Mouse (Mus musculus) embryo, embryonic 10 days (tissue): ENCODE data around the gene Rab35.
A peak's percentile ranks its signal among the peaks of the same experiment; 100 is the strongest.

Source experiments
- DNase-seq: peaks from one replicate; pipeline ENCODE4 v3.0.0-alpha.2; 2015; ENCODE audit warnings: low spot score

Rab35 gene

GRCm38 (mm10) chr5:115649699-115650098, 18.0 kb downstream of the Rab35 start:
- DNase-seq = no peak

GRCm38 (mm10) chr5:115650885-115651284, 19.2 kb downstream of the Rab35 start:
- DNase-seq = no peak

- DNase-seq = no peak
Measured at GRCm38 (mm10) chr5:115651821-115652220, 20.1 kb downstream of the Rab35 start.

- peak; percentile 99 for DNase-seq
Measured at GRCm38 (mm10) chr5:115652681-115653575, 21.2 kb downstream of the Rab35 start.

- no peak for DNase-seq
Measured at GRCm38 (mm10) chr5:115653776-115654175, 22.1 kb downstream of the Rab35 start.

- DNase-seq = no peak
Measured at GRCm38 (mm10) chr5:115656677-115657076, 25.0 kb downstream of the Rab35 start.

- DNase-seq = no peak
Measured at GRCm38 (mm10) chr5:115657234-115657633, 25.5 kb downstream of the Rab35 start.

- DNase-seq = no peak
Measured at GRCm38 (mm10) chr5:115658352-115658751, 26.6 kb downstream of the Rab35 start.

GRCm38 (mm10) chr5:115662658-115663057, 30.9 kb downstream of the Rab35 start:
- DNase-seq = no peak

GRCm38 (mm10) chr5:115666366-115667065, 34.8 kb downstream of the Rab35 start:
- DNase-seq = no peak

GRCm38 (mm10) chr5:115667210-115667609, 35.5 kb downstream of the Rab35 start:
- DNase-seq = no peak

- DNase-seq = peak; percentile 44
Measured at GRCm38 (mm10) chr5:115667894-115668293, 36.2 kb downstream of the Rab35 start.

GRCm38 (mm10) chr5:115668986-115669385, 37.3 kb downstream of the Rab35 start:
- no peak for DNase-seq

GRCm38 (mm10) chr5:115669974-115670373, 38.3 kb downstream of the Rab35 start:
- no peak for DNase-seq

GRCm38 (mm10) chr5:115670406-115670805, 38.7 kb downstream of the Rab35 start:
- DNase-seq = no peak

- DNase-seq = no peak
Measured at GRCm38 (mm10) chr5:115671846-115672245, 40.1 kb downstream of the Rab35 start.

- DNase-seq = no peak
Measured at GRCm38 (mm10) chr5:115685126-115685525, 53.4 kb downstream of the Rab35 start.

- no peak for DNase-seq
Measured at GRCm38 (mm10) chr5:115686716-115687115, 55.0 kb downstream of the Rab35 start.

- DNase-seq = no peak
Measured at GRCm38 (mm10) chr5:115693271-115693670, 61.6 kb downstream of the Rab35 start.

GRCm38 (mm10) chr5:115695191-115695770, 63.6 kb downstream of the Rab35 start:
- DNase-seq = no peak

- DNase-seq = no peak
Measured at GRCm38 (mm10) chr5:115696811-115697210, 65.1 kb downstream of the Rab35 start.
